Mouse (Mus musculus) midbrain, embryonic 10.5 days (tissue): ENCODE measurements around the gene Epb41l3. TPM values are rescaled to one million over a fixed set of nuclear protein-coding genes. Genes with fewer than 3 reads are reported as not detected.

ENCODE experiments used
- DNase-seq: peaks from one replicate; pipeline ENCODE4 v3.0.0-alpha.2; 2017; ENCODE audit warnings: low spot score
- H3K27ac ChIP-seq: fragments of 300-500 bp; sonication (generic); replicated peaks from 2 replicates; pipeline ENCODE4 v1.5.1; 2016; ENCODE audit warnings: mild to moderate bottlenecking
- H3K27me3 ChIP-seq: fragments of 300-500 bp; sonication (generic); 2 replicates; pipeline ENCODE4 v1.6.1; 2016; ENCODE audit warnings: low read depth, mild to moderate bottlenecking; ENCODE audit not compliant: poor library complexity, severe bottlenecking
- H3K36me3 ChIP-seq: fragments of 300-500 bp; sonication (generic); 2 replicates; pipeline ENCODE4 v1.6.1; 2016; ENCODE audit warnings: mild to moderate bottlenecking, moderate library complexity
- H3K4me1 ChIP-seq: fragments of 300-500 bp; sonication (generic); 2 replicates; pipeline ENCODE4 v1.6.1; 2016
- H3K4me3 ChIP-seq: fragments of 300-500 bp; sonication (generic); 2 replicates; pipeline ENCODE4 v1.5.1; 2016; ENCODE audit warnings: mild to moderate bottlenecking, moderate library complexity
- H3K9me3 ChIP-seq: fragments of 300-500 bp; sonication (generic); replicated peaks from 2 replicates; pipeline ENCODE4 v1.6.1; 2016; ENCODE audit warnings: mild to moderate bottlenecking
- WGBS: fragments of 180-500 bp; shearing (Covaris S2); methylation state at CpG from one replicate; pipeline ENCODE4 v1.1.7; 2016; 5-methylcytosine and 5-hydroxymethylcytosine counted together
- polyA plus RNA-seq: library from polyadenylated mRNA; unstranded; fragments of >200 nt; fragmentation: Nextera tagmentation; extraction: Ambion mirVana; gene quantifications from 2 replicates; pipeline ENCODE4 v1.2.1, GENCODE M21; 2016

Gene Epb41l3
- polyA plus RNA-seq = 51.0 and 62.6 TPM in 2 replicates

DNA sequence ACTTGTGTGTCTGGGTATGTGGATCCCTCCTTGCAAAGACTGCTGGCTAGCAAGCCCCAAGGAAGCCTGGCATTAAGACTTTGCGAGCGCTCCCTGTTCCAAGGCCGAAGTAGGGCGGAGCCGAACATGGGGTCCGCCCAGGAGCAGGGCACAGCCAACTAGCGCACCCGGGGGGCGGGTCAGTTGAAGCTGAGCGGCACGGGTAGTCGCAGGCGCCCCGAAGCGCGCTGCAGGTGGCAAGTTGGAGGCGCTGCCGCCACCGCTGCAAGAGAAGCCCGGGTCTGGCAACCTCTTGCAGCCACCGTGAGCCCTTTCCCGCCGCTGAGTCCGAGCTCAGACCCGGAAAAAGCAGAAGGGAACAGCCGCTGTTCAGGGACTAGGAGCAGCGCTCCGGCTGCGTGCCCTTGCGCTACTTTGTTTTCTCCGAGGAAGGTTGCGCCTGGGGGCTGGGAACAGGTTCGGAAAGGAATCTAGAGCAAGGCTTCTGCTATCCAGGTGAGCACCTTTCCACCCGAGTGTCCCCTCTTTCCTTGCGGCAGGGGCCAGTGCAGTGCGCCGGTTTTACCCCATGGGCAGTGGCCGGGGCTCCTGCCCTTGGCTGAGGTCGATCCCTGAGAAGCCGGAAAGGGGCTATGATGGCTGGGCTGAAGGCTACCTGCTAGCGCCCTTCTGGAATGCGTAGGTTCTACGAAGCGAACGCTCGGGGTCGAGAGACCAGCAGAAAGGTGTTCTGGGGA lies at the start of gene Epb41l3:
TSS of gene Epb41l3 (plus strand) at position 183 of the 737 bp plus-strand sequence.
- Histone ChIP-seq H3K27ac (peak within 1 kb of the TSS; percentile 58; the same call in 1 of the 2 replicates), H3K27me3 (peaks cover 61% of the 10 kb centered on the region), H3K9me3 (no peaks in the 10 kb centered on the region), H3K4me3 (peak within 1 kb of the TSS; percentile 71), H3K36me3 (no peaks in the 10 kb centered on the region), H3K4me1 (peaks cover 23% of the 10 kb centered on the region)
- peak; percentile 79 for DNase-seq
- WGBS = under 1% methylated on average over 47 of the region's 47 CpGs

DNA sequence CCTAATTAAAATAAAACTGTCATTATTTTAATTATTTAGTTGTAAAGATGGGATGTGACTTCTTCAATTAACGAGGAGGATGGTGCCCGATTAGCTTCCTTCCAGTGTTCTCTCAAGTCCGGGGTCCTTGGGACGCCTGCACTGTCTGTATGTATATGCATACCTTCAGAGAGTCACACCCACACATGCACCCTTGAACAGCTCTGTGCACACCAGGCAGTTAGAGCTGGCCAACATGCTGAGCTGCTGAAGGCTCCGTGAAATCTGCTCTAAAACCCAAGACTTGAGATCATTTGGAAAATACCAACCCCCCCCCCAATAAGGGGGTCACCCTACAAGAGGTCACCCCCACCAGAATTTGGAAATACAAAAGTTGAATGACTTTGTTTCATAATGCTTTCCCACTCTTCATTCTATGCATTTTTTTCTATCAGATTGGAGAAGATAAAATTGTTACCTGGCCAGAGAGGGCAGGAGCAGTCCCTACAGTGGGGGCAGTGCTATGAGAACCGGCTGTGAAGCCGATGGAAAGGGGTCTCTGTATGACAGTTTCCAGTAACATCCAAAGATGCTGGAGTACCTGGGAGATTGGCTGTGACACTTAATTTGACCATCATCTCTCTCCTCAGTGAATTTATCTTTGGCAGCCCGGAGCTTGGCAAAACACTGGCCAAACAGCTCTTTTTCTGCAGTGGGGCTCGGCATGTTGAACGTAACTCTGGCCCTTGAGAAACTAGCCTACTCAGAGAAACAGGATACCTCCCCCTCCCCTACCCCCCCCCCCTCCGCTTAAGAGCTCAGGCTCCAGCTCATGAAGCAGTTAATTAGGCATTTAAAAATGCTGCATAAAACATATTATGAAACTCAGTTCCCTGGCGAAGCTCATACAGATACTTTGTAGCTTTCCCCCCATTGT lies 36.5 kb upstream of the Epb41l3 start:
- H3K36me3 ChIP-seq = no peaks in the 10 kb centered on the region
- 82% methylated on average over 12 of the region's 12 CpGs for WGBS
- H3K27ac ChIP-seq = no peak overlapping the region
- no peaks in the 10 kb centered on the region for H3K4me1 ChIP-seq
- H3K27me3 ChIP-seq = no peaks in the 10 kb centered on the region
- no peak overlapping the region for H3K4me3 ChIP-seq
- no peak for DNase-seq
- no peaks in the 10 kb centered on the region for H3K9me3 ChIP-seq

DNA sequence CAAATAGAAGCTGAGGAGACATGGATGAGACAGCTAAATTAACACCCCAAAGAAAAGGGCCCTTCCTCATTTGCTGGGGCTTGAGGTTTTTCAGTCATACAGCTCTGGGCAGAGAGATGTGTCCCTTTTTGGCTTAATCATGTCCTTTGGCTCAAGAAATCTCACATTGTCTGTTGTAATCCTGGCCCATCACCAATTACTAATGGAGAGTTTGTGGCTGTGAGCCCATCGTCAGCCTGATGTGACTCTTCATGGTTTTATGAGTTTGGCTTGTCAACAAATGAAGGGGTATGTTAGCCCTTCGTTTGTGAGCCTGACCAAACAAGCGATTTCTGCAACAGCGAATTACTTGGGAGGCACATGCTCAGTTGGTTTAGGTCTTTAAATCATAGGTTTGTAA lies 34.0 kb upstream of the Epb41l3 start:
- Histone ChIP-seq H3K4me1 (no peaks in the 10 kb centered on the region), H3K9me3 (no peaks in the 10 kb centered on the region; the same call in 1 of the 2 replicates), H3K27me3 (no peaks in the 10 kb centered on the region), H3K36me3 (no peaks in the 10 kb centered on the region), H3K27ac (no peak overlapping the region), H3K4me3 (no peak overlapping the region)
- 87% methylated on average over 4 of the region's 4 CpGs for WGBS
- DNase-seq = no peak

DNA sequence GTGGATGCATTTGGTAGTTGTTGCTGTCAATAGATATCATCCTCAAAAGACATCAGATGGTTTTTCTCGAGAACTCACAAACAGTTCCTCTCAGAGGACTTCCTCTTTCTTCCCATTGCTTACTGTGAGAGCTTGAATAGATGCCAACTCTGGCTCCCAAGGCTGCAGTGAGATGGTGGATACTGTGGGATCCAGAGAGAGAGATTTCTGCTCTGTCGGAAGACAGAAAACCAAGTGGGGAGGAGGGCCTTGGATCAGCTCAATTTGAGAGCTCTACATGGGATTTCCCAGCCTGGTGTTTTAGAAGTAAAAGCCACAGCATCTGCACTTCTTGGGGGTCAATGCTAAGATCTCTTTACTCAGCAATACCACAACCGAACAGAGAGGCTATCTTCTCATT lies 26.7 kb upstream of the Epb41l3 start:
- H3K36me3 ChIP-seq = no peaks in the 10 kb centered on the region
- no peaks in the 10 kb centered on the region; the same call in 1 of the 2 replicates for H3K9me3 ChIP-seq
- H3K4me3 ChIP-seq = no peak overlapping the region
- H3K4me1 ChIP-seq = no peaks in the 10 kb centered on the region
- no peaks in the 10 kb centered on the region for H3K27me3 ChIP-seq
- H3K27ac ChIP-seq = no peak overlapping the region
- DNase-seq = no peak
- WGBS = 88% methylated on average over 3 of the region's 3 CpGs

DNA sequence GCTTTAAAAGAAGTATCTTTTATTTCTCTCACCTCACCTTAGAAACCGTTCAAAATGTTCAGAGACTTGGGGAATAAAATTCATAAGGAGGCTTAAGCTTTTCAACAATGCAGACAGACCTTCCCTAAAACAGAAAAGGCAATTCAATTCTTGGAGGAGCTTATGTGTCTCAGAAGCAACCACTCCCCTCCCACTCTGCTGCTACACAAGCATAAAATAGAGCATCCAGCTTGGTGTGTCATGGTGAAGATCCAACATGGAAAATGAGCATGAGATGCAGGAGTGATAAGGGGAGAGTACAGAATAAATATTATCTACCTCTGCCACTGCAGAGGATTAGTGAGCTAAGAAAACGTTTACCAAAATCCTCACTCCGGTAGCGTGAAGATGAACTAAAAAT lies 21.5 kb upstream of the Epb41l3 start:
- H3K36me3 ChIP-seq = no peaks in the 10 kb centered on the region
- 83% methylated on average over 4 of the region's 4 CpGs for WGBS

DNA sequence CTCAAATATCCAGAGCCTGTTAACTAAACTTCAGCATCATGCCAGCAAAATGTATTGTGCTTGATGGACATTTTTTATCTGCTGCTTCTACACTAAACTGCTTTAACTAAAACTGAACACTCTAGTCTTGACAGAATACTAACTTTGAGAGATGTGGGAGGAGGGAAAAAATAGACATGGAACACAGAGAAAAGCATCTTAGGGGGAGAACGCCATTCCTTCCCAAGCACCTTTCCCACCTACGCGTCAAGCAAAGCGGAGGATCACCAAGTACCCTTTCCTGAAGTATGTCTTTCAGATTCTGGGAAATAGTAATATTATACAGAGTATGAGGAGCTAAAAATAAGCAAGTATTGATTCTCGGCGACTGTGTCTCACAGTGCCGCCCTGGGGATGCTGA lies 15.7 kb upstream of the Epb41l3 start:
- Histone ChIP-seq H3K36me3 (no peaks in the 10 kb centered on the region), H3K4me1 (0 out of 2 replicates have a peak, but pooled peaks cover 4% of the 10 kb centered on the region), H3K4me3 (no peak overlapping the region), H3K27ac (no peak overlapping the region), H3K27me3 (no peaks in the 10 kb centered on the region), H3K9me3 (no peaks in the 10 kb centered on the region)
- WGBS = 94% methylated on average over 7 of the region's 7 CpGs
- DNase-seq = no peak

More for the DNA sequence above, 21.5 kb upstream of the Epb41l3 start:
- DNase-seq = no peak
- H3K9me3 ChIP-seq = no peaks in the 10 kb centered on the region
- no peaks in the 10 kb centered on the region for H3K4me1 ChIP-seq
- no peaks in the 10 kb centered on the region for H3K27me3 ChIP-seq
- no peak overlapping the region for H3K27ac ChIP-seq
- no peak overlapping the region for H3K4me3 ChIP-seq

DNA sequence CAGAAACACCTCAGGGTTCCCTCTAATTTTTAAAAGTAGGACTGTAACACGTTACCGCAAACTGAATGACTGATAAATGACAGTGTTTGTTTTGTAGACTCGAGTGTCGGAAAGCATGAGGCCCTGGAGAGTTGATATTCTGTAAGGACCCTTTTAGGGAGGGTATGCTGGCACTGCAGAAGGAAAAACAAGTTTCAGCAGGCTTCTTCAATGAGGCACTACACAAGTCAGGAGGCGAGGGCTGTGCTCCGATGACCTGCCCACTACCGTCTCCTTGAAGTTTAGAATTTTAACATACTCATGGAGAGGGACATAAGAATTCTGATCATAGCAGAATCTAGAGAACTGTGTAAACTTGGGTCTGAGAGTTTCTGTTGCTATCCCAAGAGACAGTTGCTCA lies 15.1 kb upstream of the Epb41l3 start:
- Histone ChIP-seq H3K9me3 (no peaks in the 10 kb centered on the region), H3K36me3 (no peaks in the 10 kb centered on the region), H3K4me1 (0 out of 2 replicates have a peak, but pooled peaks cover 4% of the 10 kb centered on the region), H3K27ac (no peak overlapping the region), H3K4me3 (no peak overlapping the region), H3K27me3 (no peaks in the 10 kb centered on the region)
- WGBS = 90% methylated on average over 7 of the region's 7 CpGs
- DNase-seq = no peak

DNA sequence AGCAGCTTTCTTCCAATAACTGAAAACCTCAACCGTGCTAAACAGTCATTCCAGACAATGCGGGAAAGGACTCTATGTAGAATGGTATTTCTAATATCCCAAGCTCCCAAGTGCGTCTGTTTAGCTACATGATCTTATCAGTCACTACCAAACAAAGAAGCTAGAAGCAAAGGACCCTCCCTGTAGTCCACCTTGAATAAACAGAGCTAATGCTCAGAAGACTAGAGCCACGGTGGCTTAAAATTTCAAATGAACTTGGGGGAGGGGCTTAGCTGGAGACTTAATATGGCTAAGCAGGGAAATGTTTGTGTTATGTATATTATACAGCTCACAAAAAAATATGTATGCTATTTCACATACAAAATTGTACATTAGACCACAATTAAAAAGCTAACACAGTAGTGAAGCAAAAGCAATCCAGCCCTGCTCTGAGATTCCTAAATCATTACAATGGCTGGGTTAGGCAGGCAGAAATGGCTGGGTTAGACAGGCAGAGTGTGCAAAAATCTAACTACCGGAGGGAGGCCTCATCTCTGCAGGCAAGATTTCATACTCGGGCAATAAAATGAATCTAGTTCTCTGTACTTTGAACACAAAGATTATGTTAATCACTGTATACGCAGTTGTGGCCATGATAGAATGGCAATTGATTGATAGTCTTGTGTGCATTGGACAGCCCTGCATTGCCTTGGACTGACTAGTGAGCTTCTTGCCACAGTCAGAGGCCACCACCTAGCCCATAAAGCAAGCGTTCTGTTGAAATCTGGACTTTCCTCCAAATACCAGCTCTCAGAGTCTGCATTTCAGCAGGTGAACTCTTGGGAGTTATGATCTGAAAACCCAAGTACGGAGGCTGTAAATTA lies 13.4 kb upstream of the Epb41l3 start:
- WGBS = 82% methylated on average over 9 of the region's 9 CpGs

DNA sequence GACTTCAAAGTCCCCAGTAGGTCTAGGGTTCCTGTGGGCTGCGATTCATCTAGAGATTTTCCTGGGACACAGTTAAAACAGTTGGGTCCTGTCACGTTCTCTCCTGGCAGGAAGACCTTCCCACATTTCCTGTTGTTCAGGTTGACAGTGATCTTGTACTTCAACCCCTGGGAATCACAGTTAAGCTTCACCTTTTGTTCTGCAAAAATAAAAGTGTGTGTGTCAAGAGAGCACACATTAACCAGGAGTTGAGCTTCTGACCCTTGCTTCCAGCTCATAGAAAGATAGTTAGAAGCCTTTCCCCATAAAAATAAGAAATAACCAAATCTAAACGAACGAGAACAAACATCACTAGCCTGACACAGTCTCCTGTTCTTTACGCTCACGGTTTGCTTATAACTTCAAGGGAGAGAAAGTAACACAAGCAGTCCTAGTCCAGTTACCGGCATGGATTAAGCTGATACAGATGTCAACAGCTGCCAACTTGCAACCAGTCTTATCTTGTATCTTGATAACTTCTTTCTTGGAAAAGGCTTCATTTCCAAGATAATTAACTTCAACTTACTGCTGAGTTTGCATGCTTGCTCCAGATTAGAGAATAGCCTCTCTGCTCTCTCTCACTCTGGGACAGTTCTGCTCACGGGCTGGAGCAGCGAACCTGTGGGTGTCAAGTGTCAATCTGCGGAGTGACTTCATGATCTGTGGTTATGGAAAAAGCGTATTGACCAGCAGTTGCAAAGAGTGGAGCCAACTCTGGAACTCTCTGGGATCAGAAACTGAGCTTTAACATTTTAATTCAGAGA lies 7.3 kb upstream of the Epb41l3 start:
- Histone ChIP-seq H3K27ac (no peak overlapping the region), H3K9me3 (no peaks in the 10 kb centered on the region), H3K27me3 (no peaks in the 10 kb centered on the region; the same call in 1 of the 2 replicates), H3K36me3 (no peaks in the 10 kb centered on the region), H3K4me3 (no peak overlapping the region), H3K4me1 (no peaks in the 10 kb centered on the region)
- DNase-seq = no peak
- WGBS = 78% methylated on average over 11 of the region's 11 CpGs

More for the DNA sequence above, 13.4 kb upstream of the Epb41l3 start:
- H3K4me3 ChIP-seq = no peak overlapping the region
- no peaks in the 10 kb centered on the region for H3K36me3 ChIP-seq
- H3K27ac ChIP-seq = no peak overlapping the region
- no peaks in the 10 kb centered on the region for H3K9me3 ChIP-seq
- no peaks in the 10 kb centered on the region for H3K27me3 ChIP-seq
- no peak for DNase-seq
- H3K4me1 ChIP-seq = 0 out of 2 replicates have a peak, but pooled peaks cover 4% of the 10 kb centered on the region

DNA sequence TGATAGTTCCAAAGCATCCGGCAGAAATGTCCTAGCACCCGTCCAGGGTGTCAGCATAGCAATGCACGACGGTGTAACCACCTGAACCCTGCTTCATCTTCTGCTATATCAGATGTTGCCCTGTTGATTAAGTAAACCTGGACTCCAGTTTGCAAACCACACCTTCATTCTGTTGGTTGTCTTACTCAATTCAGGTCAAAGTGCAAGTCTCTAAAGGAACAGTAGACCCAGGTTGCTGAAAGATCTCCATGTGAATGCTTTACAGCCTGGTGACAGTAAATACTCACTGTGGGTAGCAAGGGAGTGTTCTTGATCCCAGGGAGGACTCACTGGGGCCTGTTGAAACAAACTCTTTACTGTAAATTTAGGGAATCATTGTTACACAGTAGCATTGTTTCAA lies 1.4 kb upstream of the Epb41l3 start:
- no peaks in the 10 kb centered on the region for H3K36me3 ChIP-seq
- WGBS = 80% methylated on average over 4 of the region's 4 CpGs
- no peak overlapping the region for H3K27ac ChIP-seq
- no peak for DNase-seq
- no peak overlapping the region for H3K4me3 ChIP-seq
- H3K9me3 ChIP-seq = no peaks in the 10 kb centered on the region
- peaks cover 56% of the 10 kb centered on the region for H3K27me3 ChIP-seq
- H3K4me1 ChIP-seq = peaks cover 23% of the 10 kb centered on the region

DNA sequence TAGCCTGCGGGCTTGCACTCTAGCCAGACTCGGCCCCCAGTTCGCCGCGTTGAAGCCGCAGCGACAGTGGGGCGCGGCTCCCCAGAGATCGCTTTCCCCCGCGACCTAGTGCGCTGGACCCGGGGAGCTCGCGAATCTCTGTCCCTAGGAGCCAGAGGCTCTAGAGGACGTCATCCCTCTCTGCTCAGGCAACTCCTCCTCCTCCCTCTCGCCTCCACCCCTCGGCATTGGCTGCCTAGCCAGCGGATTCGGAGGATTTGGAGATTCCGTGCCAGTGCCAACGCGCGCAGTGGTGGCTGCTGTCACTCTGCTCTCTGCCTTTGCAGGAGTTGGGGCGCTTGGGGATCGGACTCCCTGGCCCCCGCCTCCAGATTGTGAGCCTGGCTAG lies 749 bp downstream of the Epb41l3 start:
- Histone ChIP-seq H3K9me3 (no peaks in the 10 kb centered on the region), H3K27ac (peak overlapping the region; percentile 58; the same call in 1 of the 2 replicates), H3K4me1 (peaks cover 23% of the 10 kb centered on the region), H3K36me3 (no peaks in the 10 kb centered on the region), H3K4me3 (peak overlapping the region; percentile 71), H3K27me3 (peaks cover 61% of the 10 kb centered on the region)
- DNase-seq = peak; percentile 62
- under 1% methylated on average over 28 of the region's 28 CpGs for WGBS
